Mouse (Mus musculus): ENCODE results near the gene Btnl10. TPM values are rescaled to one million over a fixed set of nuclear protein-coding genes. Genes with fewer than 3 reads are reported as not detected.

Btnl10 gene
- total RNA-seq, 1 experiment, result not detected

GRCm38 (mm10) chr11:58963543-58963942 lies 45.8 kb downstream of the Btnl10 start:
- no peak for DNase-seq (ENCODE audit: low read depth, low spot score)

GRCm38 (mm10) chr11:58964216-58964615 lies 46.5 kb downstream of the Btnl10 start:
- Histone ChIP-seq H3K4me3 (ENCODE audit: insufficient read depth in 1 of 2, low read depth in 1 of 2, low read length in 2 of 2, poor library complexity in 1 of 2, severe bottlenecking in 1 of 2) (no peak overlapping the region), H3K4me1 (ENCODE audit: control insufficient read depth in 2 of 2, insufficient read depth in 2 of 2, low read length in 2 of 2, poor library complexity in 1 of 2) (peaks cover 0 to 13% of the 10 kb centered on the region in 2 experiments; a peak in 2 of 4 replicates), H3K9me3 (ENCODE audit: control insufficient read depth, insufficient read depth, low read depth, low read length) (no peaks in the 10 kb centered on the region), H3K27ac (ENCODE audit: insufficient read depth, low read depth, low read length, poor library complexity, severe bottlenecking) (no peak overlapping the region), H3K36me3 (ENCODE audit: control insufficient read depth, insufficient read depth, low read length, poor library complexity, severe bottlenecking) (no peaks in the 10 kb centered on the region), H3K9ac (ENCODE audit: insufficient read depth, low read depth, low read length, poor library complexity, severe bottlenecking) (no peak overlapping the region)
- TF ChIP-seq ZC3H11A (IDR thresholded peaks at IDR 0.05; ENCODE audit: borderline replicate concordance, low read depth, low read length) (no peak), ZNF384 (IDR thresholded peaks at IDR 0.05; ENCODE audit: low read depth, low read length) (no peak), MAFK (IDR thresholded peaks at IDR 0.05; ENCODE audit: insufficient read depth, low read depth, low read length) (no peak), CHD2 (IDR thresholded peaks at IDR 0.05; ENCODE audit: low read depth, low read length) (no peak), HCFC1 (IDR thresholded peaks at IDR 0.05; ENCODE audit: borderline replicate concordance, insufficient read depth, low read length) (no peak)
- in situ Hi-C loops (cut with MboI; ENCODE audit: low sequenced_read_pairs in 2 of 2, unreplicated experiment in 2 of 2), result no loop called here
- no peak for DNase-seq (ENCODE audit: low read depth, low spot score)

More at GRCm38 (mm10) chr11:58963543-58963942, 45.8 kb downstream of the Btnl10 start:
- Histone ChIP-seq H3K9me3 (ENCODE audit: control insufficient read depth, insufficient read depth, low read depth, low read length) (no peaks in the 10 kb centered on the region), H3K27ac (ENCODE audit: insufficient read depth, low read depth, low read length, poor library complexity, severe bottlenecking) (no peak overlapping the region), H3K9ac (ENCODE audit: insufficient read depth, low read depth, low read length, poor library complexity, severe bottlenecking) (no peak overlapping the region), H3K4me1 (ENCODE audit: control insufficient read depth in 2 of 2, insufficient read depth in 2 of 2, low read length in 2 of 2, poor library complexity in 1 of 2) (peaks cover 0 to 9% of the 10 kb centered on the region in 2 experiments; a peak in 2 of 4 replicates), H3K36me3 (ENCODE audit: control insufficient read depth, insufficient read depth, low read length, poor library complexity, severe bottlenecking) (no peaks in the 10 kb centered on the region), H3K4me3 (ENCODE audit: insufficient read depth in 1 of 2, low read depth in 1 of 2, low read length in 2 of 2, poor library complexity in 1 of 2, severe bottlenecking in 1 of 2) (0 out of 4 replicates have a peak overlapping the region, but pooled peaks of 1 of the 2 experiments have one; percentile 7)
- in situ Hi-C loops (cut with MboI; ENCODE audit: low sequenced_read_pairs in 2 of 2, unreplicated experiment in 2 of 2), result no loop called here
- no peak for TF ChIP-seq MAFK (IDR thresholded peaks at IDR 0.05; ENCODE audit: insufficient read depth, low read depth, low read length)
- no peak for TF ChIP-seq HCFC1 (IDR thresholded peaks at IDR 0.05; ENCODE audit: borderline replicate concordance, insufficient read depth, low read length)
- TF ChIP-seq CHD2 (IDR thresholded peaks at IDR 0.05; ENCODE audit: low read depth, low read length), result no peak
- TF ChIP-seq ZC3H11A (IDR thresholded peaks at IDR 0.05; ENCODE audit: borderline replicate concordance, low read depth, low read length), result no peak
- TF ChIP-seq ZNF384 (IDR thresholded peaks at IDR 0.05; ENCODE audit: low read depth, low read length), result no peak

- H3K9me3 ChIP-seq (ENCODE audit: control insufficient read depth, insufficient read depth, low read depth, low read length), result no peaks in the 10 kb centered on the region
- TF ChIP-seq HCFC1 (IDR thresholded peaks at IDR 0.05; ENCODE audit: borderline replicate concordance, insufficient read depth, low read length) (0 out of 2 replicates have a peak, but pooled peaks have one; percentile 21), ZNF384 (IDR thresholded peaks at IDR 0.05; ENCODE audit: low read depth, low read length) (no peak), CHD2 (IDR thresholded peaks at IDR 0.05; ENCODE audit: low read depth, low read length) (no peak), ZC3H11A (IDR thresholded peaks at IDR 0.05; ENCODE audit: borderline replicate concordance, low read depth, low read length) (peak; percentile 24; the same call in 1 of the 2 replicates)
- peaks cover 0 to 15% of the 10 kb centered on the region in 2 experiments; a peak in 2 of 4 replicates for H3K4me1 ChIP-seq (ENCODE audit: control insufficient read depth in 2 of 2, insufficient read depth in 2 of 2, low read length in 2 of 2, poor library complexity in 1 of 2)
- H3K9ac ChIP-seq (ENCODE audit: insufficient read depth, low read depth, low read length, poor library complexity, severe bottlenecking), result no peak overlapping the region
- no peak overlapping the region for H3K27ac ChIP-seq (ENCODE audit: insufficient read depth, low read depth, low read length, poor library complexity, severe bottlenecking)
- no peak for DNase-seq (ENCODE audit: low read depth, low spot score)
- peak overlapping the region in 1 of 2 experiments; percentile 50; a peak in 1 of 4 replicates for H3K4me3 ChIP-seq (ENCODE audit: insufficient read depth in 1 of 2, low read depth in 1 of 2, low read length in 2 of 2, poor library complexity in 1 of 2, severe bottlenecking in 1 of 2)
- in situ Hi-C loops (cut with MboI; ENCODE audit: low sequenced_read_pairs in 2 of 2, unreplicated experiment in 2 of 2), result no loop called here
- H3K36me3 ChIP-seq (ENCODE audit: control insufficient read depth, insufficient read depth, low read length, poor library complexity, severe bottlenecking), result no peaks in the 10 kb centered on the region
Observed at GRCm38 (mm10) chr11:58965001-58965760, 47.5 kb downstream of the Btnl10 start.

GRCm38 (mm10) chr11:58967346-58967745 lies 49.6 kb downstream of the Btnl10 start:
- H3K36me3 ChIP-seq (ENCODE audit: control insufficient read depth, insufficient read depth, low read length, poor library complexity, severe bottlenecking), result no peaks in the 10 kb centered on the region
- DNase-seq (ENCODE audit: low read depth, low spot score), result no peak
- H3K4me1 ChIP-seq (ENCODE audit: control insufficient read depth in 2 of 2, insufficient read depth in 2 of 2, low read length in 2 of 2, poor library complexity in 1 of 2), result peaks cover 2 to 24% of the 10 kb centered on the region in 2 experiments; a peak in 2 of 4 replicates
- H3K9me3 ChIP-seq (ENCODE audit: control insufficient read depth, insufficient read depth, low read depth, low read length), result no peaks in the 10 kb centered on the region
- no peak overlapping the region for H3K27ac ChIP-seq (ENCODE audit: insufficient read depth, low read depth, low read length, poor library complexity, severe bottlenecking)
- in situ Hi-C loops (cut with MboI; ENCODE audit: low sequenced_read_pairs in 2 of 2, unreplicated experiment in 2 of 2), result no loop called here
- H3K4me3 ChIP-seq (ENCODE audit: insufficient read depth in 1 of 2, low read depth in 1 of 2, low read length in 2 of 2, poor library complexity in 1 of 2, severe bottlenecking in 1 of 2), result no peak overlapping the region
- no peak overlapping the region for H3K9ac ChIP-seq (ENCODE audit: insufficient read depth, low read depth, low read length, poor library complexity, severe bottlenecking)
- no peak for TF ChIP-seq CHD2 (IDR thresholded peaks at IDR 0.05; ENCODE audit: low read depth, low read length)
- no peak for TF ChIP-seq HCFC1 (IDR thresholded peaks at IDR 0.05; ENCODE audit: borderline replicate concordance, insufficient read depth, low read length)
- no peak for TF ChIP-seq ZNF384 (IDR thresholded peaks at IDR 0.05; ENCODE audit: low read depth, low read length)

Measured in ES-E14 (cell line).